Mouse (Mus musculus) thymus, postnatal 36 days (tissue): Measurements from ENCODE around the gene Tnni3.
"Not testable (repeated sequence)": the region's sequence is repeated elsewhere in the genome, so short reads cannot be mapped to it uniquely, and the experiment has no call there.

Experiments used
- DNase-seq, 2 experiments: peaks; one replicate each; pipeline ENCODE4 v3.0.0; 2022; ENCODE audit warnings: mixed read lengths in 2 of 2

Tnni3 gene

GRCm38 (mm10) chr7:4524212-4524922 lies at the start of gene Tnni3:
Gene Tnni3, minus strand, starts transcription at chr7:4524229.
- peak; percentile 46 to 49 for DNase-seq

- DNase-seq = not testable (repeated sequence)
These were observed 48.3 kb upstream of the Tnni3 start for GRCm38 (mm10) chr7:4572361-4572760.

GRCm38 (mm10) chr7:4562660-4563059 lies 38.6 kb upstream of the Tnni3 start:
- DNase-seq = no peak

- DNase-seq = no peak
These were observed 33.1 kb upstream of the Tnni3 start for GRCm38 (mm10) chr7:4557167-4557560.

GRCm38 (mm10) chr7:4556256-4557166 lies 32.5 kb upstream of the Tnni3 start:
- peak; percentile 69 to 73 for DNase-seq

- DNase-seq = no peak
These were observed 23.2 kb upstream of the Tnni3 start, which contains the start of gene Syt5 for GRCm38 (mm10) chr7:4547221-4547641. Gene Syt5, minus strand, starts transcription at chr7:4547541.

GRCm38 (mm10) chr7:4546591-4547131 lies 22.6 kb upstream of the Tnni3 start:
- DNase-seq = no peak

- DNase-seq = no peak
These were observed 22.0 kb upstream of the Tnni3 start for GRCm38 (mm10) chr7:4546050-4546449.

GRCm38 (mm10) chr7:4542013-4542412 lies 18.0 kb upstream of the Tnni3 start:
- no peak for DNase-seq

- DNase-seq = no peak
These were observed 17.3 kb upstream of the Tnni3 start for GRCm38 (mm10) chr7:4541344-4541743.

GRCm38 (mm10) chr7:4539019-4539418 lies 15.0 kb upstream of the Tnni3 start:
- no peak for DNase-seq

GRCm38 (mm10) chr7:4537181-4537580 lies 13.2 kb upstream of the Tnni3 start:
- DNase-seq = no peak

GRCm38 (mm10) chr7:4536369-4536768 lies 12.3 kb upstream of the Tnni3 start:
- DNase-seq = no peak

- no peak for DNase-seq
These were observed 8.1 kb upstream of the Tnni3 start, which contains the start of gene Dnaaf3 for GRCm38 (mm10) chr7:4532005-4532729. Gene Dnaaf3, minus strand, starts transcription at chr7:4532453.

- DNase-seq = not testable (repeated sequence)
These were observed 6.1 kb upstream of the Tnni3 start for GRCm38 (mm10) chr7:4530166-4530565.

GRCm38 (mm10) chr7:4527302-4527689 lies 3.3 kb upstream of the Tnni3 start:
- DNase-seq = no peak

- peak; percentile 72 to 81 for DNase-seq
These were observed 2.6 kb upstream of the Tnni3 start for GRCm38 (mm10) chr7:4526341-4527301.

GRCm38 (mm10) chr7:4523205-4524130 lies 561 bp downstream of the Tnni3 start:
- DNase-seq = no peak

GRCm38 (mm10) chr7:4522292-4522691 lies 1.7 kb downstream of the Tnni3 start:
- no peak for DNase-seq
